Mouse (Mus musculus) urinary bladder, postnatal 4 days (tissue): ENCODE data around the gene Map2k6.

Experiments
- DNase-seq, 2 experiments: peaks; one replicate each; pipeline ENCODE4 v3.0.0; 2021 to 2022; ENCODE audit warnings: low spot score in 2 of 2

The Map2k6 gene

DNA sequence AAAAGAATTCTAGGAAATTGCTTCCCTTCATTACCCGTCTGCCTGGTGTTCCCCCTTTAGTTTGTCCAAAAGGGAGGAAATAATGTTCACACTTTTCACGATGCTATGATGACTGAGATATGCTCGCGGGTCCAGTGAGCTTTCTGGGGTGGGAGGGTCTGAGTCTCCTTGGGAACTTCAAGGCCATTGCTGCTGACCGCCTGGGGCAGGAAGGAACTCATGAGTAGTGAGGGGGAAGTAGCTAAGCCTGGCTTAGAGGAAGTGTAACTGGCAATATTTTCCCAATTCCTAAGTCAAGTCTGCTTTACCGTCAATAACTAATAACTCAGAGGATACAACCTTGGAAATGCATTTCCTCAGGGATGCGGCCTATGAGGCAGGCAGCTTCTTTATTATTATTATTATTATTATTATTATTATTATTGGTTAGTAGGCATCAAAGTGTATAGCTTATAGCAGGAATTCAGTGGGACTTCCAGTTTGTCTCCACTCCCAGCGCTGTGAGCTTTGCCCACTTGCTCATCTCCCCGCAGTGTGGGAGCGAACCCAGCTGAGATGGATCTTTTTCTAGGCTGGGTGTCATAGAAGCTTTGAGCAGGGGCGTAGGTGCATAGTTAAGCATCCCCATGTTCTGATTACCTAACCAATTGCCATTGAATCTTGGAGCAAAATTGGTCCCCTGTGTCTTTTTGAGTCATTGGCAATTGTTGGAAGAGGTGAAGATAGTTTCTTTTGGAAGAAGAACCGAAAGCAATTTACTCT is 163.6 kb downstream of the Map2k6 start:
- no peak for DNase-seq

DNA sequence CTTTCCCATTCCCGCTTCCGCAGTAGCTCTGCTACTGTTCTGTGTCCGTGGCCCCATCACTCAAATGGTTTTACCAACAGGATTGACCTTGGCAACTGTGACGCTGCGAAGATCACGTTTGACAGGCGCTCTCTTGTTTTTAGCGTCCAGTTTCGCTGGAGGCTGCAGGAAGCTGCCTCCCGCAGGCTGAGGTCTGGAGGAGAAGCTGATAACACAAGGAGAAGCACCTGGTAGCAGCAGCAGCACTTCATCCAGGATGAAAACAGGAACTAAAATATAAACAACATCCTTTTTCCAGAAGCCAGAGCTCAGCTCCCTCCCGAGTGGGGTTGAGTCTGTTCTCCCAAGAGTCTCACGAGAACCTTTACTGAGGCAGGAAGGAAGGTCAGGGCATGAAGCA is 164.3 kb downstream of the Map2k6 start:
- no peak for DNase-seq

DNA sequence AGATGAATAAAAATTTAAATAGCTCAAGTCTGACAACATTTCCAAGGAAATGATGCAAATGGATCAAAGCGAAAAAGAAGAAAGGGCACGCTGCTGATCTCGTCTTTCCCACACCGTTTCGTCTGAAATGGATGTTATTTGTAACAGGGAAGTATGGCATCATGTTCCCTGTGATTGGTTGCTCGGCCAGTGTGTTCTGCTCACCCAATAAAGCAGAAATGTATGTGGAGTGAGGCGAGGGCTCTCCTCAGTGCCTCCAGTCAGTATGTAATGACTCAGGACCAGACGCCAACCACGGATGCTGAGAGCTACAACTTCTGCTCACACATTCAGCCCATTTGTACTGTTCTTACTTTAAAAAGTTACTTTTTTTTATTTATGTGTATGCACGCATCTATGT is 164.9 kb downstream of the Map2k6 start:
- DNase-seq = no peak

DNA sequence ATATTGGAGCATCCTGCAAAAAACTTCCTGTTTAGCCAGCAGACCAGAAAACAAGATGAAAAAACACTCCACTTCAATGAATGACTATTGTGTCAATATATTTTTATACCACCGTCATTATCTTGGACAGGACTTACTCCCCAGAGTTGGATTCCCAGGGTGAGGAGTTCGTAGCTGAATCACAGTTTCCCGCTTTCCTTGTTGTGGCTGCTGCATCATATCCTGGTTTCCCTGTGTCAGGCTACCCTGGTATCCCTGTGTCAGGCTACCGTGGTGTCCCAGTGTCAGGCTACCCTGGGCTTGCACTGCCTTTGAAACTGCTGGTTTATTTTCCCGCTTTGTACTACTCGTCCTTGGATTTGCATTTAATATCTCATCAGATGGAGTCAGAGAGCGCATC is 167.4 kb downstream of the Map2k6 start:
- no peak for DNase-seq

DNA sequence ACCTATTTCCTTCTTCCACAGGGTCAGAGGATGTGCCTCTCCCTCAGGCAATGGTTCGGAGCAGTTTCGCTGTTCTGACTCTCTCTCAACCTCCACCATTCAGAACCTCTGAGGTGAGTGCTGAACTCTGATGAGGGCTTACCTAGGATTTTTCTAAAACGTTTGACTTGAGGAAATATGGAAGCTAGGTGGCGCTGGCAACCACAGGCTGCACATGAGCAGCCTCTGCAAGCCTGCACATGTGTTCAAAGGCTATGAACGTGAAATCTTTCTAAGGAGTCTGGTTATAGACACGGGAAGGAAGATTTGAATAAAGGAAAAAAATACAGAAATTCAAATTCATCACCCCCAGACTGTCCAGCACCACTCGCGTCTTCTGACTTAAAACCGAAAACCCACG is 173.6 kb downstream of the Map2k6 start:
- DNase-seq = no peak
